Mouse (Mus musculus): Measurements from ENCODE around the gene Dnase2b. TPM values are rescaled to one million over a fixed set of nuclear protein-coding genes. Genes with fewer than 3 reads are reported as not detected.

Dnase2b gene
- polyA plus RNA-seq, 1 experiment, result 0.04 TPM

GRCm38 (mm10) chr3:146599198-146599900 lies 16.0 kb downstream of the Dnase2b start:
- TF ChIP-seq POLR2A (IDR thresholded peaks at IDR 0.05; ENCODE audit: borderline replicate concordance, extremely low read depth, low read depth, low read length) (no peak), CTCF (IDR thresholded peaks at IDR 0.05; ENCODE audit: insufficient read depth, low read length) (no peak)
- DNase-seq, result no peak
- Histone ChIP-seq H3K4me3 (replicated peaks; ENCODE audit: extremely low read depth, low read depth, low read length) (no peak overlapping the region), H3K4me1 (ENCODE audit: control insufficient read depth, insufficient read depth, low read length) (no peaks in the 10 kb centered on the region)
- 77% methylated on average over 6 of the region's 6 CpGs for WGBS

GRCm38 (mm10) chr3:146598411-146598810 lies 17.0 kb downstream of the Dnase2b start:
- WGBS, result 42% methylated on average over 6 of the region's 6 CpGs
- no peak for DNase-seq
- no peaks in the 10 kb centered on the region for H3K4me1 ChIP-seq (ENCODE audit: control insufficient read depth, insufficient read depth, low read length)
- peak overlapping the region; percentile 58 for H3K4me3 ChIP-seq (replicated peaks; ENCODE audit: extremely low read depth, low read depth, low read length)
- TF ChIP-seq POLR2A (IDR thresholded peaks at IDR 0.05; ENCODE audit: borderline replicate concordance, extremely low read depth, low read depth, low read length) (no peak), CTCF (IDR thresholded peaks at IDR 0.05; ENCODE audit: insufficient read depth, low read length) (no peak)

GRCm38 (mm10) chr3:146596864-146597263 lies 18.5 kb downstream of the Dnase2b start:
- H3K4me3 ChIP-seq (replicated peaks; ENCODE audit: extremely low read depth, low read depth, low read length), result no peak overlapping the region
- 91% methylated on average over 7 of the region's 7 CpGs for WGBS
- TF ChIP-seq CTCF (IDR thresholded peaks at IDR 0.05; ENCODE audit: insufficient read depth, low read length), result no peak
- no peak for TF ChIP-seq POLR2A (IDR thresholded peaks at IDR 0.05; ENCODE audit: borderline replicate concordance, extremely low read depth, low read depth, low read length)
- DNase-seq, result no peak
- H3K4me1 ChIP-seq (ENCODE audit: control insufficient read depth, insufficient read depth, low read length), result no peaks in the 10 kb centered on the region

GRCm38 (mm10) chr3:146596387-146596786 lies 19.0 kb downstream of the Dnase2b start:
- no peak for TF ChIP-seq CTCF (IDR thresholded peaks at IDR 0.05; ENCODE audit: insufficient read depth, low read length)
- no peak for TF ChIP-seq POLR2A (IDR thresholded peaks at IDR 0.05; ENCODE audit: borderline replicate concordance, extremely low read depth, low read depth, low read length)
- Histone ChIP-seq H3K4me3 (replicated peaks; ENCODE audit: extremely low read depth, low read depth, low read length) (no peak overlapping the region), H3K4me1 (ENCODE audit: control insufficient read depth, insufficient read depth, low read length) (no peaks in the 10 kb centered on the region)
- WGBS, result 83% methylated on average over 8 of the region's 8 CpGs
- DNase-seq, result no peak

- TF ChIP-seq POLR2A (IDR thresholded peaks at IDR 0.05; ENCODE audit: borderline replicate concordance, extremely low read depth, low read depth, low read length) (no peak), CTCF (IDR thresholded peaks at IDR 0.05; ENCODE audit: insufficient read depth, low read length) (no peak)
- DNase-seq, result no peak
- no peak overlapping the region for H3K4me3 ChIP-seq (replicated peaks; ENCODE audit: extremely low read depth, low read depth, low read length)
- no peaks in the 10 kb centered on the region for H3K4me1 ChIP-seq (ENCODE audit: control insufficient read depth, insufficient read depth, low read length)
- WGBS, result 85% methylated on average over 6 of the region's 6 CpGs
Measured at GRCm38 (mm10) chr3:146595440-146595839, 20.0 kb downstream of the Dnase2b start.

GRCm38 (mm10) chr3:146591601-146592000 lies 23.8 kb downstream of the Dnase2b start:
- 70% methylated on average over 2 of the region's 2 CpGs for WGBS
- H3K4me1 ChIP-seq (ENCODE audit: control insufficient read depth, insufficient read depth, low read length), result no peaks in the 10 kb centered on the region

GRCm38 (mm10) chr3:146591159-146591558 lies 24.2 kb downstream of the Dnase2b start:
- WGBS, result 80% methylated on average over 7 of the region's 7 CpGs
- Histone ChIP-seq H3K4me3 (replicated peaks; ENCODE audit: extremely low read depth, low read depth, low read length) (no peak overlapping the region), H3K4me1 (ENCODE audit: control insufficient read depth, insufficient read depth, low read length) (no peaks in the 10 kb centered on the region)
- no peak for TF ChIP-seq CTCF (IDR thresholded peaks at IDR 0.05; ENCODE audit: insufficient read depth, low read length)
- TF ChIP-seq POLR2A (IDR thresholded peaks at IDR 0.05; ENCODE audit: borderline replicate concordance, extremely low read depth, low read depth, low read length), result no peak
- DNase-seq, result no peak

More at GRCm38 (mm10) chr3:146591601-146592000, 23.8 kb downstream of the Dnase2b start:
- H3K4me3 ChIP-seq (replicated peaks; ENCODE audit: extremely low read depth, low read depth, low read length), result no peak overlapping the region
- DNase-seq, result no peak
- TF ChIP-seq POLR2A (IDR thresholded peaks at IDR 0.05; ENCODE audit: borderline replicate concordance, extremely low read depth, low read depth, low read length), result no peak
- TF ChIP-seq CTCF (IDR thresholded peaks at IDR 0.05; ENCODE audit: insufficient read depth, low read length), result no peak

GRCm38 (mm10) chr3:146589523-146589922 lies 25.9 kb downstream of the Dnase2b start:
- Histone ChIP-seq H3K4me3 (replicated peaks; ENCODE audit: extremely low read depth, low read depth, low read length) (no peak overlapping the region), H3K4me1 (ENCODE audit: control insufficient read depth, insufficient read depth, low read length) (no peaks in the 10 kb centered on the region)
- TF ChIP-seq CTCF (IDR thresholded peaks at IDR 0.05; ENCODE audit: insufficient read depth, low read length) (no peak), POLR2A (IDR thresholded peaks at IDR 0.05; ENCODE audit: borderline replicate concordance, extremely low read depth, low read depth, low read length) (no peak)
- WGBS, result 83% methylated on average over 6 of the region's 6 CpGs
- no peak for DNase-seq

- 90% methylated on average over 14 of the region's 14 CpGs for WGBS
- H3K4me3 ChIP-seq (replicated peaks; ENCODE audit: extremely low read depth, low read depth, low read length), result no peak overlapping the region
- H3K4me1 ChIP-seq (ENCODE audit: control insufficient read depth, insufficient read depth, low read length), result no peaks in the 10 kb centered on the region; the same call in 1 of the 2 replicates
- no peak for DNase-seq
- TF ChIP-seq CTCF (IDR thresholded peaks at IDR 0.05; ENCODE audit: insufficient read depth, low read length) (no peak), POLR2A (IDR thresholded peaks at IDR 0.05; ENCODE audit: borderline replicate concordance, extremely low read depth, low read depth, low read length) (no peak)
Measured at GRCm38 (mm10) chr3:146586616-146587015, 28.8 kb downstream of the Dnase2b start.

- no peaks in the 10 kb centered on the region; the same call in 1 of the 2 replicates for H3K4me1 ChIP-seq (ENCODE audit: control insufficient read depth, insufficient read depth, low read length)
- 40% methylated on average over 5 of the region's 5 CpGs for WGBS
- H3K4me3 ChIP-seq (replicated peaks; ENCODE audit: extremely low read depth, low read depth, low read length), result no peak overlapping the region
- no peak for DNase-seq
- TF ChIP-seq POLR2A (IDR thresholded peaks at IDR 0.05; ENCODE audit: borderline replicate concordance, extremely low read depth, low read depth, low read length) (no peak), CTCF (IDR thresholded peaks at IDR 0.05; ENCODE audit: insufficient read depth, low read length) (no peak)
Measured at GRCm38 (mm10) chr3:146583908-146584307, 31.5 kb downstream of the Dnase2b start.
